Mouse (Mus musculus) stomach, embryonic 15.5 days (tissue): ENCODE data around the gene Slc22a20. TPM values are rescaled to one million over a fixed set of nuclear protein-coding genes. Genes with fewer than 3 reads are reported as not detected.

Experiments used
- ATAC-seq: fragments of 200-750 bp; cut with Nextera tagmentation; 2 replicates; pipeline ENCODE4 v1.8.0; 2017; ENCODE audit warnings: low read depth, moderate number of reproducible peaks, moderate TSS enrichment; ENCODE audit not compliant: insufficient read depth, low FRiP score
- H3K27ac ChIP-seq: fragments of 300-500 bp; sonication (generic); 2 replicates; pipeline ENCODE4 v1.5.1; 2015; ENCODE audit warnings: mild to moderate bottlenecking, inconsistent platforms
- H3K27me3 ChIP-seq: fragments of 300-500 bp; sonication (generic); replicated peaks from 2 replicates; pipeline ENCODE4 v1.6.1; 2015; ENCODE audit warnings: inconsistent platforms
- H3K36me3 ChIP-seq: fragments of 300-500 bp; sonication (generic); 2 replicates; pipeline ENCODE4 v1.6.1; 2015; ENCODE audit warnings: inconsistent platforms
- H3K4me1 ChIP-seq: fragments of 300-500 bp; sonication (generic); 2 replicates; pipeline ENCODE4 v1.6.1; 2015; ENCODE audit warnings: inconsistent platforms
- H3K4me2 ChIP-seq: fragments of 300-500 bp; sonication (generic); 2 replicates; pipeline ENCODE4 v1.6.1; 2015; ENCODE audit warnings: mild to moderate bottlenecking, inconsistent platforms
- H3K4me3 ChIP-seq: fragments of 300-500 bp; sonication (generic); replicated peaks from 2 replicates; pipeline ENCODE4 v1.5.1; 2015; ENCODE audit warnings: inconsistent platforms
- H3K9ac ChIP-seq: fragments of 300-500 bp; sonication (generic); 2 replicates; pipeline ENCODE4 v1.6.1; 2015; ENCODE audit warnings: inconsistent platforms
- H3K9me3 ChIP-seq: fragments of 300-500 bp; sonication (generic); 2 replicates; pipeline ENCODE4 v1.6.1; 2016; ENCODE audit warnings: inconsistent platforms
- WGBS: fragments of 180-500 bp; shearing (Covaris S2); methylation state at CpG from one replicate; pipeline ENCODE4 v1.1.7; 2015; 5-methylcytosine and 5-hydroxymethylcytosine counted together
- polyA plus RNA-seq: library from polyadenylated mRNA; unstranded; fragments of >200 nt; fragmentation: Nextera tagmentation; extraction: Ambion mirVana; gene quantifications from 2 replicates; pipeline ENCODE4 v1.2.1, GENCODE M21; 2015

Slc22a20 gene
- polyA plus RNA-seq, 1 experiment from 2014 or later: not detected

- Histone ChIP-seq H3K4me1 (peaks cover 44% of the 10 kb centered on the region), H3K36me3 (0 out of 2 replicates have a peak, but pooled peaks cover 8% of the 10 kb centered on the region), H3K9me3 (no peaks in the 10 kb centered on the region), H3K27me3 (no peaks in the 10 kb centered on the region), H3K4me3 (no peak overlapping the region), H3K27ac (peak overlapping the region; percentile 78), H3K9ac (no peak overlapping the region), H3K4me2 (peak overlapping the region; percentile 22)
- WGBS: 20% methylated on average over 3 of the region's 3 CpGs
- ATAC-seq: peak; percentile 79
Measured at GRCm38 (mm10) chr19:5935266-5935665, 50.7 kb downstream of the Slc22a20 start.

GRCm38 (mm10) chr19:5929634-5930596 is 56.0 kb downstream of the Slc22a20 start:
- no peak for ATAC-seq
- WGBS: 49% methylated on average over 14 of the region's 14 CpGs
- H3K9me3 ChIP-seq: no peaks in the 10 kb centered on the region
- peaks cover 26% of the 10 kb centered on the region for H3K4me1 ChIP-seq
- peak overlapping the region; percentile 42 for H3K27ac ChIP-seq
- H3K4me2 ChIP-seq: no peak overlapping the region
- no peak overlapping the region for H3K9ac ChIP-seq
- no peak overlapping the region for H3K4me3 ChIP-seq
- H3K27me3 ChIP-seq: no peaks in the 10 kb centered on the region
- no peaks in the 10 kb centered on the region for H3K36me3 ChIP-seq

- Histone ChIP-seq H3K27ac (no peak overlapping the region), H3K4me1 (peaks cover 27% of the 10 kb centered on the region), H3K9ac (no peak overlapping the region), H3K27me3 (no peaks in the 10 kb centered on the region), H3K4me3 (no peak overlapping the region), H3K9me3 (no peaks in the 10 kb centered on the region), H3K36me3 (no peaks in the 10 kb centered on the region), H3K4me2 (no peak overlapping the region)
- ATAC-seq: no peak
- 50% methylated on average over 3 of the region's 3 CpGs for WGBS
Measured at GRCm38 (mm10) chr19:5928546-5928945, 57.4 kb downstream of the Slc22a20 start.

GRCm38 (mm10) chr19:5928104-5928503 is 57.8 kb downstream of the Slc22a20 start:
- no peaks in the 10 kb centered on the region for H3K9me3 ChIP-seq

GRCm38 (mm10) chr19:5927532-5927931 is 58.4 kb downstream of the Slc22a20 start:
- no peak overlapping the region for H3K27ac ChIP-seq
- H3K4me3 ChIP-seq: no peak overlapping the region
- H3K9me3 ChIP-seq: no peaks in the 10 kb centered on the region
- H3K9ac ChIP-seq: no peak overlapping the region
- ATAC-seq: no peak
- no peaks in the 10 kb centered on the region for H3K36me3 ChIP-seq
- H3K27me3 ChIP-seq: no peaks in the 10 kb centered on the region
- H3K4me2 ChIP-seq: no peak overlapping the region
- peaks cover 33% of the 10 kb centered on the region for H3K4me1 ChIP-seq
- WGBS: 80% methylated on average over 8 of the region's 8 CpGs

More at GRCm38 (mm10) chr19:5928104-5928503, 57.8 kb downstream of the Slc22a20 start:
- no peak for ATAC-seq
- WGBS: 65% methylated on average over 6 of the region's 6 CpGs
- no peak overlapping the region for H3K4me2 ChIP-seq
- peaks cover 28% of the 10 kb centered on the region for H3K4me1 ChIP-seq
- H3K27ac ChIP-seq: no peak overlapping the region
- no peak overlapping the region for H3K4me3 ChIP-seq
- H3K36me3 ChIP-seq: no peaks in the 10 kb centered on the region
- H3K27me3 ChIP-seq: no peaks in the 10 kb centered on the region
- no peak overlapping the region for H3K9ac ChIP-seq

- no peaks in the 10 kb centered on the region for H3K27me3 ChIP-seq
- H3K27ac ChIP-seq: no peak overlapping the region
- H3K4me1 ChIP-seq: peaks cover 38% of the 10 kb centered on the region
- H3K4me2 ChIP-seq: no peak overlapping the region
- H3K4me3 ChIP-seq: no peak overlapping the region
- H3K9ac ChIP-seq: no peak overlapping the region
- H3K9me3 ChIP-seq: no peaks in the 10 kb centered on the region
- no peaks in the 10 kb centered on the region for H3K36me3 ChIP-seq
- ATAC-seq: no peak
- WGBS: 67% methylated on average over 11 of the region's 11 CpGs
Measured at GRCm38 (mm10) chr19:5927026-5927425, 58.9 kb downstream of the Slc22a20 start.

DNA sequence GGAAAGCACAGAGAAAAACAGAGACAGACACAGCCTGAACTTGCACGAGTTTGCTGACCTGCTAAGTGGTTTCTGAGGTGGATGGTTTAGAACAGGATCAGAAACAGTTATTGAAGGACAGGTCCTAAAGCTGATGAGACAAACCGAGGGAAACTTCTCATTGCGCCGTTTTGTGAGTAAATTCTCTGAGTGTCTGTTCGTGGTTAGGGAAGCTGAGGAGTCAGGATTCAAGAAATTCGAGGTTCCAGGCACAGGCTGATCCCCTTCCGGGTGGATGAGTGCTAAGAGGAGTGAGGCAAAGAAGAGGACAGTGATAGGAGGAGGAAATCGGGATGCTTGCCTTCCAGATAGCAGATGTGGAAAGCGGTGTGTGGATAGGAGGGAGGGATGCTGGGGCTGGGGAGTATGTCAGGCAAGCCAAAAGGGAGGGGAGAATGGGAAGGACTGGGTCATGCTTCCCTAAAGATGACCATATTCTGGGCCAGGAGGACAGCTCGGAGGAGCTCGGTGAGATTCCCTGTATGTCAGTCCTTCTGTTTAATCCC is 60.6 kb downstream of the Slc22a20 start:
- Histone ChIP-seq H3K4me1 (peaks cover 42% of the 10 kb centered on the region), H3K4me3 (peak overlapping the region; percentile 58), H3K27ac (peak overlapping the region; percentile 80), H3K4me2 (peak overlapping the region; percentile 86), H3K36me3 (no peaks in the 10 kb centered on the region), H3K27me3 (no peaks in the 10 kb centered on the region), H3K9me3 (no peaks in the 10 kb centered on the region), H3K9ac (0 out of 2 replicates have a peak overlapping the region, but pooled peaks have one; percentile 37)
- ATAC-seq: no peak
- 29% methylated on average over 11 of the region's 11 CpGs for WGBS

GRCm38 (mm10) chr19:5924713-5925093 is 61.2 kb downstream of the Slc22a20 start, which contains the start of gene Cdc42ep2:
Cdc42ep2 (minus strand) TSS chr19:5924816.
- no peaks in the 10 kb centered on the region for H3K36me3 ChIP-seq
- H3K9ac ChIP-seq: peak within 1 kb of the TSS; percentile 42; the same call in 1 of the 2 replicates
- ATAC-seq: peak; percentile 94
- H3K4me1 ChIP-seq: peaks cover 35% of the 10 kb centered on the region
- H3K27ac ChIP-seq: peak within 1 kb of the TSS; percentile 89
- H3K4me3 ChIP-seq: peak within 1 kb of the TSS; percentile 58
- peak within 1 kb of the TSS; percentile 86 for H3K4me2 ChIP-seq
- H3K9me3 ChIP-seq: no peaks in the 10 kb centered on the region
- 0% methylated on average over 18 of the region's 18 CpGs for WGBS
- no peaks in the 10 kb centered on the region for H3K27me3 ChIP-seq

- Histone ChIP-seq H3K4me1 (peaks cover 31% of the 10 kb centered on the region), H3K9ac (peak overlapping the region; percentile 42; the same call in 1 of the 2 replicates), H3K4me2 (peak overlapping the region; percentile 86), H3K36me3 (no peaks in the 10 kb centered on the region), H3K9me3 (no peaks in the 10 kb centered on the region), H3K4me3 (peak overlapping the region; percentile 58), H3K27ac (peak overlapping the region; percentile 89), H3K27me3 (no peaks in the 10 kb centered on the region)
- WGBS: under 1% methylated on average over 38 of the region's 38 CpGs
- ATAC-seq: peak; percentile 65
Measured at GRCm38 (mm10) chr19:5923990-5924712, 61.8 kb downstream of the Slc22a20 start.

GRCm38 (mm10) chr19:5922963-5923362 is 63.0 kb downstream of the Slc22a20 start:
- H3K36me3 ChIP-seq: 0 out of 2 replicates have a peak, but pooled peaks cover 4% of the 10 kb centered on the region
- ATAC-seq: no peak
- peak overlapping the region; percentile 40; the same call in 1 of the 2 replicates for H3K27ac ChIP-seq
- H3K4me1 ChIP-seq: peaks cover 26% of the 10 kb centered on the region
- peak overlapping the region; percentile 12 for H3K4me3 ChIP-seq
- 93% methylated on average over 3 of the region's 3 CpGs for WGBS
- H3K9me3 ChIP-seq: no peaks in the 10 kb centered on the region
- H3K9ac ChIP-seq: no peak overlapping the region
- H3K27me3 ChIP-seq: no peaks in the 10 kb centered on the region
- peak overlapping the region; percentile 43 for H3K4me2 ChIP-seq

DNA sequence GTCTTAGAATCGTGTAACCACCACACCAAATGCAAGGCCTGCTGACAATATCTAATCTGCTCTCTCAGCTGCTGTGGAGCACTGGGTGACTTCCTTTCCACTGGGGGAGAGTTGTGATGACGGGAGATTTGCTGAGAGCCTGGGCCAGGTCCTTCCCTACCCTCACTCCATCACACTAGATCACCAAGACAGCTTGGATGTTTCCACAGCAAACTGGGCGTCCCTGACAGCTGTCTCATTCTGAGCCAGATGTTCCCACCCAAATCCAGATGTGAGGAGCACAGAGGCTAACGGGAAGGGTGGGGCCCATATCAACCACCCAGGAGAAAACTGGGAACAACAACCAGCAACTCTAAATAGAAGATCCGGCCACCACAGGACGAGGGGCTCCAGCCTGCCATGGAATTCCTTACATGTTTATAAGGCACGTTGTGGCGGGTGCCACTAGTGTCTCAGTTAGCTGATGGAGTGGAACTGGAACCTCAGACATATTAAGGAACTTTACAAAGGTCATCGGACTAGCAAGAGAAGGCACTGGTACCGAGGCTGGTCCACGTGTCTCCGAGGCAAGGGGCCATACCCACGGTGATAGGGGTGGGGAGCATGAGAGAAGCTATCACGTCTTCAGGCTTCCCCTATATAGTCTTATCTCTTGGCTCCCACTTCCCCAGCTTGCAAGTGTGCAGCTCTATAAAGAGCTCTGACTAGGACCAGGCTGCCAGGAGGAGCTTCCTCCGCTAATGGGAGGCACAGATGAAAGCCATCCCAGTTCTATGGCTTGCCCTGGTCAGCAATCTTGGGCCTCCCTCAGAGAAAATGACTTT is 63.6 kb downstream of the Slc22a20 start:
- Histone ChIP-seq H3K27ac (peak overlapping the region; percentile 40), H3K9me3 (no peaks in the 10 kb centered on the region), H3K4me3 (peak overlapping the region; percentile 12), H3K36me3 (0 out of 2 replicates have a peak, but pooled peaks cover 10% of the 10 kb centered on the region), H3K4me1 (peaks cover 26% of the 10 kb centered on the region), H3K9ac (no peak overlapping the region), H3K27me3 (no peaks in the 10 kb centered on the region), H3K4me2 (peak overlapping the region; percentile 43)
- peak; percentile 32; the same call in 1 of the 2 replicates for ATAC-seq
- 63% methylated on average over 15 of the region's 15 CpGs for WGBS
